Mouse (Mus musculus) hindbrain, embryonic 14.5 days (tissue): Measurements from ENCODE around the gene Gabbr2. TPM values are rescaled to one million over a fixed set of nuclear protein-coding genes. Genes with fewer than 3 reads are reported as not detected.

Experiments used
- ATAC-seq: fragments of 200-750 bp; cut with Nextera tagmentation; 2 replicates; pipeline ENCODE4 v1.8.0; 2017; ENCODE audit warnings: moderate number of reproducible peaks, mild to moderate bottlenecking, moderate TSS enrichment, moderate library complexity; ENCODE audit not compliant: low FRiP score
- DNase-seq: peaks from one replicate; pipeline ENCODE4 v3.0.0-alpha.2; 2015; ENCODE audit warnings: low spot score
- H3K27ac ChIP-seq: fragments of 300-500 bp; sonication (generic); 2 replicates; pipeline ENCODE4 v1.5.1; 2014; ENCODE audit warnings: mild to moderate bottlenecking, moderate library complexity
- H3K27me3 ChIP-seq: fragments of 300-500 bp; sonication (generic); 2 replicates; pipeline ENCODE4 v1.6.1; 2014; ENCODE audit warnings: mild to moderate bottlenecking, low read length, mixed read lengths; ENCODE audit not compliant: control insufficient read depth, insufficient read depth
- H3K36me3 ChIP-seq: fragments of 300-500 bp; sonication (generic); replicated peaks from 2 replicates; pipeline ENCODE4 v1.6.1; 2014; ENCODE audit not compliant: control insufficient read depth, insufficient read depth
- H3K4me1 ChIP-seq: fragments of 300-500 bp; sonication (generic); replicated peaks from 2 replicates; pipeline ENCODE4 v1.6.1; 2014; ENCODE audit warnings: antibody characterized with exemption, low read length, mixed read lengths; ENCODE audit not compliant: control insufficient read depth, insufficient read depth
- H3K4me2 ChIP-seq: fragments of 300-500 bp; sonication (generic); replicated peaks from 2 replicates; pipeline ENCODE4 v1.6.1; 2014; ENCODE audit warnings: mild to moderate bottlenecking, moderate library complexity
- H3K4me3 ChIP-seq: fragments of 300-500 bp; sonication (generic); replicated peaks from 2 replicates; pipeline ENCODE4 v1.5.1; 2014; ENCODE audit warnings: mild to moderate bottlenecking, low read length
- H3K9ac ChIP-seq: fragments of 300-500 bp; sonication (generic); 2 replicates; pipeline ENCODE4 v1.6.1; 2014
- H3K9me3 ChIP-seq: fragments of 300-500 bp; sonication (generic); 2 replicates; pipeline ENCODE4 v1.6.1; 2016; ENCODE audit warnings: low read length; ENCODE audit not compliant: control insufficient read depth
- WGBS: fragments of 180-500 bp; shearing (Covaris S2); extraction: QIAGEN DNeasy Blood & Tissue Kit; methylation state at CpG from one replicate; pipeline ENCODE4 v1.1.7; 2014; 5-methylcytosine and 5-hydroxymethylcytosine counted together
- polyA plus RNA-seq: library from polyadenylated mRNA; unstranded; fragments of >200 nt; fragmentation: Nextera tagmentation; extraction: Ambion mirVana; gene quantifications from 2 replicates; pipeline ENCODE4 v1.2.1, GENCODE M21; 2014

The Gabbr2 gene
- polyA plus RNA-seq, 1 experiment from 2014 or later, result 13.3 TPM

- 75% methylated on average over 10 of the region's 10 CpGs for WGBS
- no peak overlapping the region for H3K9ac ChIP-seq
- no peak for ATAC-seq
- H3K36me3 ChIP-seq, result no peaks in the 10 kb centered on the region
- no peak overlapping the region; the same call in 1 of the 2 replicates for H3K27ac ChIP-seq
- no peaks in the 10 kb centered on the region for H3K9me3 ChIP-seq
- H3K4me2 ChIP-seq, result no peak overlapping the region
- no peaks in the 10 kb centered on the region for H3K27me3 ChIP-seq
- no peak overlapping the region for H3K4me3 ChIP-seq
- DNase-seq, result no peak
- peaks cover 8% of the 10 kb centered on the region; the same call in 1 of the 2 replicates for H3K4me1 ChIP-seq
Observed at GRCm38 (mm10) chr4:46889175-46889574, 102.5 kb downstream of the Gabbr2 start.

GRCm38 (mm10) chr4:46885627-46886383, 105.9 kb downstream of the Gabbr2 start:
- H3K36me3 ChIP-seq, result no peaks in the 10 kb centered on the region

DNA sequence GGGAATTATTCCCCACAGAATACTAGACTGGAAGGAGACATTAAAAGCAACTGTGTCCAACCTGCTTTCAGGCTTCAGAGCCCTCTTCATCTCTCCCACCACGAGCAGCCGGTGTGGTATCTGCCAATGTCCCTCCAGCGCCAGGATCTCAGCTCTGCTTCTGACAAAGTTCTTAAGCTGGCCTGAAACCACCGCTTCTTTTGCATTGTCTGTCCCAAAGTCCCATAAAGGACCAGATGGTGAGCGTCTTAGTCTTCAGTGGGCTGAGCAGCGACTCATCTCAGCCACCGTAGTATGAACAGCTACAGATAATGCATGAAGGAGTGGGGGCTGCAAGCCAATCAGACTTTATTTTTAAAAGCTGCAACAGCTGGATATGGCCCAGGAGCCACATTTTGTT, 107.5 kb downstream of the Gabbr2 start:
- Histone ChIP-seq H3K4me3 (no peak overlapping the region), H3K4me1 (peaks cover 27% of the 10 kb centered on the region; the same call in 1 of the 2 replicates), H3K36me3 (no peaks in the 10 kb centered on the region), H3K9ac (no peak overlapping the region), H3K27me3 (no peaks in the 10 kb centered on the region), H3K9me3 (no peaks in the 10 kb centered on the region), H3K4me2 (no peak overlapping the region), H3K27ac (no peak overlapping the region)
- no peak for DNase-seq
- WGBS, result 56% methylated on average over 7 of the region's 7 CpGs
- ATAC-seq, result peak; percentile 3; the same call in 1 of the 2 replicates

More at GRCm38 (mm10) chr4:46885627-46886383, 105.9 kb downstream of the Gabbr2 start:
- no peak overlapping the region for H3K4me2 ChIP-seq
- no peak overlapping the region for H3K4me3 ChIP-seq
- ATAC-seq (no peak), DNase-seq (no peak)
- H3K9ac ChIP-seq, result no peak overlapping the region
- H3K9me3 ChIP-seq, result no peaks in the 10 kb centered on the region
- no peaks in the 10 kb centered on the region for H3K27me3 ChIP-seq
- no peak overlapping the region for H3K27ac ChIP-seq
- WGBS, result 91% methylated on average over 20 of the region's 20 CpGs
- H3K4me1 ChIP-seq, result peaks cover 20% of the 10 kb centered on the region; the same call in 1 of the 2 replicates

DNA sequence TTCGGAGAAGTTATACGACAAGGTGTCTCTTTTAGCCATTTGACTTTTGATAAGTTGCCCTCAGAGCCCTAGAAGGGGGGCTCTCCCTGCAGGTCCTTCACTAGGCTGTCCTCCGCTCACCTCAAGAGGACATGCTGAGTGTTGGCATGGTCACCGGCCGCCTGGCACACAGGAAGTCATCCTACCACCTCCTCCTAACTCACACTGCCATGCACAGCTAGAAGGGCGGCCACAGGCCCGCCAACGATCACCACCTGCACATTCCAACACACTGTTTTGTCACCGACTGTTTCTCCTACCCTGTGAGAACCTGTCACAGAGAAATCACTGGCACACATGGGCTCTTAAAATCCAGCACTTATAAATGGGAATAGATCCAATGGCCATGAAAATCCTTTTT, 108.1 kb downstream of the Gabbr2 start:
- Histone ChIP-seq H3K27ac (no peak overlapping the region), H3K36me3 (no peaks in the 10 kb centered on the region), H3K27me3 (no peaks in the 10 kb centered on the region), H3K9me3 (no peaks in the 10 kb centered on the region), H3K9ac (no peak overlapping the region), H3K4me1 (peaks cover 27% of the 10 kb centered on the region; the same call in 1 of the 2 replicates), H3K4me2 (no peak overlapping the region), H3K4me3 (no peak overlapping the region)
- DNase-seq, result no peak
- WGBS, result 72% methylated on average over 9 of the region's 9 CpGs
- ATAC-seq, result 0 out of 2 replicates have a peak, but pooled peaks have one; percentile 4

GRCm38 (mm10) chr4:46883047-46883446, 108.6 kb downstream of the Gabbr2 start:
- Histone ChIP-seq H3K4me1 (peaks cover 27% of the 10 kb centered on the region; the same call in 1 of the 2 replicates), H3K36me3 (no peaks in the 10 kb centered on the region), H3K9ac (no peak overlapping the region), H3K27me3 (no peaks in the 10 kb centered on the region), H3K9me3 (no peaks in the 10 kb centered on the region), H3K4me2 (no peak overlapping the region), H3K4me3 (no peak overlapping the region), H3K27ac (no peak overlapping the region)
- ATAC-seq, result 0 out of 2 replicates have a peak, but pooled peaks have one; percentile 12
- no peak for DNase-seq
- 58% methylated on average over 10 of the region's 10 CpGs for WGBS

DNA sequence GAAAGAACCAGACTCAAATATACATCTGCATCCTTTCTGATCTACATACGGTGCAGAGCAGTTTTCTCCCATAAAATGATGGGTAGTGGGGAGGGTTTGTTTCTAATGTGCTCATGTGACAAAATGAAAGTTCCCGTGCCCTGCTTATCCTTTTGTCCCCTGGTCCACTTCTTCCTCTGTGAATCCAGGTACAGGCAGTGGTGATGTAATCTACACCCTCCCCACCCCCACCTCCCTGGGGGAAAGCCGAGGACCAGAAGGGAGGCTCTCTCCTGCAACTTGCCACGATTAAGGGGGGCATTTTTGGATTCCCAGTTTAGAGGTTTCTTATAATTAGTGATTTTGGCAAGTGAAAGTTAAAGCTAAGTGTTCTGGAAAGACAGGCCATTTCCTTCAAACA, 110.4 kb downstream of the Gabbr2 start:
- 73% methylated on average over 4 of the region's 4 CpGs for WGBS
- ATAC-seq (no peak), DNase-seq (no peak)
- Histone ChIP-seq H3K4me3 (no peak overlapping the region), H3K27me3 (no peaks in the 10 kb centered on the region), H3K36me3 (no peaks in the 10 kb centered on the region), H3K4me2 (no peak overlapping the region), H3K9ac (no peak overlapping the region), H3K4me1 (peaks cover 27% of the 10 kb centered on the region; the same call in 1 of the 2 replicates), H3K27ac (no peak overlapping the region), H3K9me3 (no peaks in the 10 kb centered on the region)

- H3K27ac ChIP-seq, result no peak overlapping the region
- no peak overlapping the region for H3K4me2 ChIP-seq
- H3K4me1 ChIP-seq, result peaks cover 27% of the 10 kb centered on the region; the same call in 1 of the 2 replicates
Observed at GRCm38 (mm10) chr4:46879943-46880342, 111.7 kb downstream of the Gabbr2 start.

GRCm38 (mm10) chr4:46872750-46873149, 118.9 kb downstream of the Gabbr2 start:
- DNase-seq (no peak), ATAC-seq (no peak)
- H3K27me3 ChIP-seq, result no peaks in the 10 kb centered on the region
- no peak overlapping the region for H3K4me2 ChIP-seq
- H3K36me3 ChIP-seq, result no peaks in the 10 kb centered on the region
- 93% methylated on average over 4 of the region's 4 CpGs for WGBS
- H3K9me3 ChIP-seq, result no peaks in the 10 kb centered on the region
- no peak overlapping the region for H3K4me3 ChIP-seq
- H3K9ac ChIP-seq, result no peak overlapping the region
- no peak overlapping the region for H3K27ac ChIP-seq
- H3K4me1 ChIP-seq, result 0 out of 2 replicates have a peak, but pooled peaks cover 6% of the 10 kb centered on the region

More at GRCm38 (mm10) chr4:46879943-46880342, 111.7 kb downstream of the Gabbr2 start:
- H3K4me3 ChIP-seq, result no peak overlapping the region
- no peaks in the 10 kb centered on the region for H3K36me3 ChIP-seq
- 33% methylated on average over 4 of the region's 4 CpGs for WGBS
- no peaks in the 10 kb centered on the region for H3K27me3 ChIP-seq
- no peak overlapping the region for H3K9ac ChIP-seq
- no peak for DNase-seq
- H3K9me3 ChIP-seq, result no peaks in the 10 kb centered on the region
- no peak for ATAC-seq

DNA sequence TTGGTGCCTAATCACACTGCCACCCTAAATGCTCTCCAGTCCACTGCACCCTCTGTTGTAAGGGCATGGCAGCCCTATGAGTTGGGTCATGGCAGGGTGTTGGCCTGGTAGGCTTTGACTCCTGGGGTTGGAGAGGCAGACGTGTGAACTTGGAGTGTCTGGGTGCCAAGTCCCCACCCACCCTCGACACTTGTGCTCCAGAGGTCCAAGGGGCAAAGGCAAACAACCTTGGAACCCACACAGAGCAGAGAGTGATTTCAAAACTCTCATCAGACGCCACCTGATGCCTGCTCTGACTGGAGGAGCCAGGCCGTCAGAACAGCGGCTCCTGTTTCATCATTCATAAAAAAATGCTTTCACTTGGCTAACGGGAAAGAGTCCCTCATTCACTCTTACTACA, 121.5 kb downstream of the Gabbr2 start:
- H3K27ac ChIP-seq, result no peak overlapping the region
- H3K4me3 ChIP-seq, result no peak overlapping the region
- 63% methylated on average over 6 of the region's 6 CpGs for WGBS
- no peaks in the 10 kb centered on the region for H3K36me3 ChIP-seq
- 0 out of 2 replicates have a peak, but pooled peaks cover 9% of the 10 kb centered on the region for H3K4me1 ChIP-seq
- ATAC-seq (no peak), DNase-seq (no peak)
- no peak overlapping the region for H3K9ac ChIP-seq
- no peaks in the 10 kb centered on the region for H3K27me3 ChIP-seq
- H3K9me3 ChIP-seq, result no peaks in the 10 kb centered on the region
- H3K4me2 ChIP-seq, result no peak overlapping the region
